9 mouse cellular contexts compared by ENCODE assay signal in the genomic region with DNA sequence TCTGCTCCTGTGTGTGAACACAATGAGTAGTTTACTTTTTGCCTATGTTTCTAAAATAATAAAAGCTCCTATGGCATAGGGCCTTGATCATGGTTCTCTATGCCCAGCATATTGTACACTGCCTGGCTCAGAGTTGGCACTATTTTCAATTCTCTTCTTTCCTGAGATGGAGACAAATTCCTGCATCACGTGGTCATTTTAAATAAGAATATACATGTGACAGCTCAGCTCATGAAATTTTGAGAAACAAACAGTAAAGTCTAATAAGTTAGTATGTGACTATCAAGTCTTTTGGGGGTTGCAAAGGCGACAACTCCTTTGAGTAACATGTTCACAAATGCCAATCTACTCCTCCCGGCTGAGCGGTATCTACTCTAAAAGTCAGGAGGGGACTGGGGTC. TPM values are rescaled to one million over a fixed set of nuclear protein-coding genes. Genes with fewer than 3 reads are reported as not detected.
DNase-seq lines count a peak whose midpoint lies in the region; ATAC-seq and TF ChIP-seq lines count a peak whose summit lies in the region.
"Had no signal": no experiment of that assay in that cellular context is flagged by ENCODE, and none has a peak within 500 bp of the region (broad histone marks: within the 10 kb centered on the region; RNA-seq: fewer than 3 reads in every experiment).

No protein-coding gene starts in this region.

- no peak for TF ChIP-seq CTCF in olfactory bulb, adult 2 months (IDR thresholded peaks at IDR 0.05; ENCODE audit: insufficient read depth, low read depth, low read length)

- ATAC-seq in lung, embryonic 15.5 days (ENCODE audit: borderline replicate concordance, extremely low read depth, low FRiP score, low TSS enrichment) = no peak
- ATAC-seq in embryonic facial prominence, embryonic 14.5 days (ENCODE audit: low read depth) = no peak

- H3K4me1 ChIP-seq in lung, embryonic 15.5 days = peaks cover 23% of the 10 kb centered on the region
- peaks cover 7% of the 10 kb centered on the region; the same call in 1 of the 2 replicates for H3K4me1 ChIP-seq in embryonic facial prominence, embryonic 14.5 days (ENCODE audit: control insufficient read depth, insufficient read depth, low read length)
- H3K4me1 ChIP-seq in olfactory bulb, adult 2 months (ENCODE audit: control insufficient read depth, insufficient read depth, low read length) = no peaks in the 10 kb centered on the region

- H3K9ac ChIP-seq in lung, embryonic 15.5 days = peak overlapping the region; percentile 76
- peak overlapping the region; percentile 78 for H3K9ac ChIP-seq in embryonic facial prominence, embryonic 14.5 days (ENCODE audit: low read depth, low read length)

- TF ChIP-seq POLR2A in olfactory bulb, adult 2 months (IDR thresholded peaks at IDR 0.05; ENCODE audit: insufficient read depth, low read depth, low read length) = no peak

- H3K9me3 ChIP-seq in lung, embryonic 15.5 days = no peaks in the 10 kb centered on the region
- no peaks in the 10 kb centered on the region for H3K9me3 ChIP-seq in embryonic facial prominence, embryonic 14.5 days (ENCODE audit: control insufficient read depth, low read length)

- peak overlapping the region; percentile 86 for H3K4me3 ChIP-seq in lung, embryonic 15.5 days
- peak overlapping the region; percentile 61 for H3K4me3 ChIP-seq in embryonic facial prominence, embryonic 14.5 days (ENCODE audit: low read depth, low read length)
- H3K4me3 ChIP-seq in olfactory bulb, adult 2 months (ENCODE audit: insufficient read depth, low read depth, low read length) = peak overlapping the region; percentile 69

- no peak for DNase-seq in lung, postnatal 4 days
- no peak for DNase-seq in embryonic facial prominence, embryonic 14.5 days (ENCODE audit: low spot score)
- peak; percentile 10 for DNase-seq in large intestine, adult 2 months (ENCODE audit: low read depth, low spot score)
- no peak for DNase-seq in adipocyte (ENCODE audit: low spot score)
- DNase-seq in gastrocnemius, postnatal 4 days (ENCODE audit: low spot score in 2 of 2) = no peak
- DNase-seq in frontal cortex, adult 2 months (ENCODE audit: extremely low spot score in 1 of 2, low spot score in 1 of 2) = no peak

- WGBS in lung, embryonic 15.5 days = 0% methylated on average over 4 of the region's 4 CpGs
- under 1% methylated on average over 4 of the region's 4 CpGs for WGBS in embryonic facial prominence, embryonic 14.5 days
- under 1% methylated on average over 4 of the region's 4 CpGs for WGBS in large intestine, adult 2 months
- WGBS in olfactory bulb, adult 2 months = 0% methylated on average over 4 of the region's 4 CpGs

- peaks cover 34% of the 10 kb centered on the region for H3K36me3 ChIP-seq in lung, embryonic 15.5 days
- H3K36me3 ChIP-seq in embryonic facial prominence, embryonic 14.5 days (ENCODE audit: control insufficient read depth, insufficient read depth, low read length) = peaks cover 33% of the 10 kb centered on the region

- H3K4me2 ChIP-seq in lung, embryonic 15.5 days = peak overlapping the region; percentile 69
- H3K4me2 ChIP-seq in embryonic facial prominence, embryonic 14.5 days (ENCODE audit: low read depth, low read length) = peak overlapping the region; percentile 62

- H3K27ac ChIP-seq in lung, embryonic 15.5 days = peak overlapping the region; percentile 96
- peak overlapping the region; percentile 83 for H3K27ac ChIP-seq in embryonic facial prominence, embryonic 14.5 days (replicated peaks; ENCODE audit: low read depth, low read length)
- H3K27ac ChIP-seq in olfactory bulb, adult 2 months (ENCODE audit: insufficient read depth, low read depth, low read length) = peak overlapping the region; percentile 61; the same call in 1 of the 2 replicates

- no peaks in the 10 kb centered on the region for H3K27me3 ChIP-seq in lung, embryonic 15.5 days
- H3K27me3 ChIP-seq in embryonic facial prominence, embryonic 14.5 days (replicated peaks; ENCODE audit: control insufficient read depth, insufficient read depth, low read length) = no peaks in the 10 kb centered on the region

RNA-seq across cellular contexts. Expression of a gene that starts 0.3 kb away (rescaled TPM):
- polyA plus RNA-seq in lung, embryonic 15.5 days (2015; fragmentation: Nextera tagmentation; extraction: Ambion mirVana) = 31.1 and 32.4 TPM in 2 replicates
- 35.1 and 38.0 TPM in 2 replicates for polyA plus RNA-seq in embryonic facial prominence, embryonic 14.5 days (2014; fragmentation: Nextera tagmentation; extraction: Ambion mirVana)
- polyA plus RNA-seq in large intestine, adult 2 months (2012; rRNA removed) = 46.0 and 46.5 TPM in 2 replicates
- not detected in 2 replicates for polyA plus RNA-seq in olfactory bulb, adult 2 months (2012; ENCODE audit: insufficient read depth, insufficient read length, low replicate concordance, missing spikeins)
- total RNA-seq in gastrocnemius, postnatal 4 days (2021) = 10 to 100 TPM; 24.0 to 25.4 TPM
- polyA plus RNA-seq in frontal cortex, adult 2 months (2012; rRNA removed) = 16.2 and 18.7 TPM in 2 replicates

RNA-seq across cellular contexts. Expression of a gene that starts 0.7 kb away (rescaled TPM):
- 70.5 and 73.5 TPM in 2 replicates for polyA plus RNA-seq in lung, embryonic 15.5 days (2015; fragmentation: Nextera tagmentation; extraction: Ambion mirVana)
- 73.4 and 81.8 TPM in 2 replicates for polyA plus RNA-seq in embryonic facial prominence, embryonic 14.5 days (2014; fragmentation: Nextera tagmentation; extraction: Ambion mirVana)
- polyA plus RNA-seq in large intestine, adult 2 months (2012; rRNA removed) = 8.6 and 10.2 TPM in 2 replicates
- not detected in 2 replicates for polyA plus RNA-seq in olfactory bulb, adult 2 months (2012; ENCODE audit: insufficient read depth, insufficient read length, low replicate concordance, missing spikeins)
- total RNA-seq in gastrocnemius, postnatal 4 days (2021) = 10 to 100 TPM; 33.6 to 36.8 TPM
- 52.4 and 55.6 TPM in 2 replicates for polyA plus RNA-seq in frontal cortex, adult 2 months (2012; rRNA removed)

RNA-seq across cellular contexts. Expression of a gene that starts 30.7 kb away (rescaled TPM):
- polyA plus RNA-seq in lung, embryonic 15.5 days (2015; fragmentation: Nextera tagmentation; extraction: Ambion mirVana) = 6.4 and 8.1 TPM in 2 replicates
- 5.3 and 5.4 TPM in 2 replicates for polyA plus RNA-seq in embryonic facial prominence, embryonic 14.5 days (2014; fragmentation: Nextera tagmentation; extraction: Ambion mirVana)
- 0.45 and 0.55 TPM in 2 replicates for polyA plus RNA-seq in large intestine, adult 2 months (2012; rRNA removed)
- polyA plus RNA-seq in olfactory bulb, adult 2 months (2012; ENCODE audit: insufficient read depth, insufficient read length, low replicate concordance, missing spikeins) = not detected in 2 replicates
- 1 to 10 TPM; 6.5 to 8.0 TPM for total RNA-seq in gastrocnemius, postnatal 4 days (2021)
- polyA plus RNA-seq in frontal cortex, adult 2 months (2012; rRNA removed) = 4.9 and 6.8 TPM in 2 replicates
- total RNA-seq: neutrophil, adult 5-6 weeks had no signal

Comparison
In these comparisons a context has a peak if more than half of its experiments do, and no peak if none do; other contexts are left out.
1. RNA of a gene that starts 0.3 kb away (polyA plus RNA-seq): 46.0 to 46.5 TPM in large intestine, adult 2 months, 35.1 to 38.0 TPM in embryonic facial prominence, embryonic 14.5 days, 31.1 to 32.4 TPM in lung, embryonic 15.5 days and 16.2 to 18.7 TPM in frontal cortex, adult 2 months; not detected in olfactory bulb, adult 2 months; every median in the first group is over 10 times any median in the second.
2. Peak in every context shown above with its lines, with median percentiles within 50 percentile points of each other: H3K27ac ChIP-seq and H3K4me3 ChIP-seq.